Mouse (Mus musculus) liver, adult 2 months (tissue): ENCODE results near the gene Bfar. TPM values are rescaled to one million over a fixed set of nuclear protein-coding genes. Genes with fewer than 3 reads are reported as not detected.

Source experiments
- DNase-seq: peaks from one replicate; pipeline ENCODE4 v3.0.0-alpha.2; 2011; ENCODE audit warnings: low read depth, low spot score; ENCODE audit errors: extremely low read depth
- H3K27ac ChIP-seq: fragments of 200-500 bp; replicated peaks from 2 replicates; pipeline ENCODE4 v1.5.1; 2012; ENCODE audit warnings: low read depth, mild to moderate bottlenecking, control low read depth, inconsistent platforms, low read length; ENCODE audit not compliant: insufficient read depth
- H3K27me3 ChIP-seq: fragments of 200-500 bp; 2 replicates; pipeline ENCODE4 v1.6.1; 2012; ENCODE audit warnings: mild to moderate bottlenecking, moderate library complexity, low read length, inconsistent platforms; ENCODE audit not compliant: control insufficient read depth, insufficient read depth
- H3K36me3 ChIP-seq: fragments of 200-500 bp; 2 replicates; pipeline ENCODE4 v1.6.1; 2012; ENCODE audit warnings: low read length, inconsistent platforms; ENCODE audit not compliant: control insufficient read depth, insufficient read depth
- H3K4me1 ChIP-seq: fragments of 200-500 bp; 2 replicates; pipeline ENCODE4 v1.6.1; 2011; ENCODE audit warnings: low read length; ENCODE audit not compliant: control insufficient read depth, insufficient read depth
- H3K4me3 ChIP-seq: fragments of 200-500 bp; 2 replicates; pipeline ENCODE4 v1.5.1; 2011; ENCODE audit warnings: low read depth, mild to moderate bottlenecking, control low read depth, low read length, moderate library complexity; ENCODE audit not compliant: insufficient read depth
- H3K79me2 ChIP-seq: fragments of 200-500 bp; 2 replicates; pipeline ENCODE4 v1.6.1; 2012; ENCODE audit warnings: inconsistent platforms, mild to moderate bottlenecking, low read length, moderate library complexity; ENCODE audit not compliant: control insufficient read depth, insufficient read depth
- H3K9ac ChIP-seq: fragments of 200-500 bp; 2 replicates; pipeline ENCODE4 v1.6.1; 2012; ENCODE audit warnings: low read depth, mild to moderate bottlenecking, control low read depth, inconsistent platforms, low read length
- CTCF ChIP-seq: fragments of 200-500 bp; IDR thresholded peaks from 2 replicates; pipeline ENCODE4 v1.5.1; 2011; ENCODE audit warnings: low read depth, low read length, control low read depth
- POLR2A ChIP-seq: fragments of 200-500 bp; IDR thresholded peaks from 2 replicates; pipeline ENCODE4 v1.6.1; 2011; ENCODE audit warnings: low read length, control low read depth; ENCODE audit not compliant: insufficient read depth; ENCODE audit errors: extremely low read depth
- WGBS: fragments of 180-500 bp; shearing (Covaris S2); methylation state at CpG from one replicate; pipeline ENCODE4 v1.1.7; 2018; 5-methylcytosine and 5-hydroxymethylcytosine counted together
- polyA plus RNA-seq: library from polyadenylated mRNA; depleted of rRNA; stranded (reverse); fragments of >200 nt; gene quantifications from 2 replicates; pipeline ENCODE4 v1.2.3, GENCODE M21; 2012
- total RNA-seq: library from RNA; depleted of rRNA; stranded (reverse); fragments of >200 nt; gene quantifications from 2 replicates; pipeline ENCODE4 v1.2.3, GENCODE M21; 2014

Gene Bfar
- total and polyA plus RNA-seq, 2 experiments: 23.4 to 44.9 TPM

DNA sequence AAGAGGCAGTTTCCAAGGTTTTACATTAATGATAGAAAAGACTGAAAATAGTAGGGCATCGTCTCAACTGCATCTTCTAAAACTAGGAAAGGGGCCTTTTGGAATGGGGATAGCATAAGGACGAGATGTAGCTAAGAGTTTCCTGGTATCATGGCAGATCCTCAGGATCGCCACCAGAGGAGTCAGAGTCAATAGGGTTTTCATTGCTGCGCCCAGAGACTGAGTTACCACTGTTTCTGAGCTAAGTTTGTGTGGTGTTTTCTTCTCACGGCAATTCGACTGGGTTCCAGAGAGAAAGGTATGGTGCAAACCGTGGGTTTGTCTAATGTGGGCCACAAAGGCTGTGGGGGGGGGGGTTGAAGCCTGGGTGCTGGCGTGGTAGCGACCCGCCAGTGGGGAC, 33.0 kb downstream of the Bfar start:
- no peak for DNase-seq
- 94% methylated on average over 10 of the region's 10 CpGs for WGBS
- Histone ChIP-seq H3K4me1 (no peaks in the 10 kb centered on the region), H3K79me2 (no peaks in the 10 kb centered on the region), H3K27ac (no peak overlapping the region), H3K36me3 (peaks cover 35% of the 10 kb centered on the region), H3K27me3 (no peaks in the 10 kb centered on the region), H3K4me3 (no peak overlapping the region), H3K9ac (no peak overlapping the region)
- TF ChIP-seq CTCF: no peak
- TF ChIP-seq POLR2A: no peak

DNA sequence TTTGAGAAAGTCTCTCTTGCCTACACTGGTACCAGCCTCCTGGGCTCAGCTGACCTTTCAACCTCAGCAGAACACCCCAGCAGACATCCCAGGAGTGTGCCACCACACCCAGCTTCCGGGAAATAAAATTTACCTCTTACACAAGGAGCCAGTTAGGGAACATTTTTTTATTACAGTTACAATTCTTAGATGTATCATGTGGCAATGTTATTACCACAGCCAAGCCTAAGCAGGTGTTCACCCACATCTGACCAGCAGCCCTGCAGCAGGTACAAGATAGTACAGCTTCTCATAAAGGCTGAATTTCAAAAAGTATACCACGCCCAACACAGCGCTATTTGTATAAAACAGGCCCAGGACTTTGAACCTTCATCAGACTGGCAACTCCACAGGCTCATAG, 43.3 kb downstream of the Bfar start:
- no peak overlapping the region for H3K9ac ChIP-seq
- H3K27ac ChIP-seq: no peak overlapping the region
- no peaks in the 10 kb centered on the region for H3K27me3 ChIP-seq
- H3K79me2 ChIP-seq: no peaks in the 10 kb centered on the region
- H3K36me3 ChIP-seq: no peaks in the 10 kb centered on the region
- 32% methylated on average over 3 of the region's 3 CpGs for WGBS
- no peak overlapping the region for H3K4me3 ChIP-seq
- peaks cover 4% of the 10 kb centered on the region for H3K4me1 ChIP-seq
- no peak for TF ChIP-seq POLR2A
- TF ChIP-seq CTCF: no peak
- DNase-seq: peak; percentile 46

DNA sequence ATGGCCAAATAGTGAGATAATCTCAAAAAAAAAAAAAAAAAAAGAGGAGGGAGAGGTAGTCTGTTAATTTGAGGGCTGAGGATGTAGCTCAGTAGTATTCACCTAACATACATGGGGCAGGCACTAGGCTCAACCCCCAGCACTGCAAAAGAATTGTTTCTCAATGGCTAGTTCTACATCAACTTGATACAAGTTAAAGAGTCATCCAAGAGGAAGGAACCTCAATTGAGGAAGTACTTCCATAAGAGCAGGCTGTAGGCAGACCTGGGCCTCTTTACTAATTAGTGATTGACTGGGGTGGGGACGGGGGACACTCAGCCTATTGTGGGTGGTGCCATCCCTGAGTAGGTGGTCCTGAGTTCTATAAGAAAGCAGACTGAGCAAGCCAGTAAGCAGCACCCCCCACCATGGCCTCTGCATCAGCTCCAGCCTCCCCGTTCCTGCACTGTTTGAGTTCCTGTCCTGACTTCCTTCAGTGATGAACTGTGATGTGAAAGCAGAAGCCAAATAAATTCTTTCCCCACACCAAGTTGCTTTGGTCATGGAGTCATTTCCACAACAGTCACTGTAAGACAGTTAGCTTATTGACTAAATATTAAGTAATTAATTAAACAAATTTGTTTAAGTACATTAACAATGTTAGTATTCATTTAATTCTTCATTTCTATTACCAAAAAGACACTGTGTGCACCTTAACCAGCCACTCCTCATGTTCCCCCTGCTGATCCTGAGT, 45.3 kb downstream of the Bfar start:
- no peak overlapping the region for H3K27ac ChIP-seq
- no peaks in the 10 kb centered on the region for H3K36me3 ChIP-seq
- H3K4me1 ChIP-seq: peaks cover 4% of the 10 kb centered on the region
- no peaks in the 10 kb centered on the region for H3K79me2 ChIP-seq
- no peak overlapping the region for H3K4me3 ChIP-seq
- no peak for TF ChIP-seq POLR2A
- TF ChIP-seq CTCF: no peak
- H3K27me3 ChIP-seq: no peaks in the 10 kb centered on the region
- H3K9ac ChIP-seq: no peak overlapping the region
- WGBS: 72% methylated on average over 2 of the region's 2 CpGs
- no peak for DNase-seq

DNA sequence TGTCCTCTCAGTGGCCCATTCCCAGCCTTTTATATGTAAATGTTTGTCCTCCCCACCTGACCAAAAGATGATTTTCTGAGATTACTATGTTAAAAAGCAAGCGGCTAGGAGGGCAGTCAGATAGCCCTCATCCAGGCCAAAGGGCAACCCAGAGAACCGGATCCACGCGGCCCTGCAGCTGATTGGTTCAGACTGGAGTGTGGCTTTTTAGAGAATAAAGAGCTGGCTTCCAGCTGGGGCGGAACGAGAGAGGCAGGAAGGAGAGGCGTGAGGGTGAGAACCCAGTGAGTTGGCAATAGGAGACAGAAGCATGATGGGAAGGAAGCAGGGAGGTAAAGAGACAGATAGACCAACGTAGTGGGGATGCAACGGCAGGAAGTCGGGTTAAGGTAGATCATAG, 51.3 kb downstream of the Bfar start:
- Histone ChIP-seq H3K27ac (no peak overlapping the region), H3K4me1 (no peaks in the 10 kb centered on the region), H3K4me3 (no peak overlapping the region), H3K79me2 (no peaks in the 10 kb centered on the region), H3K27me3 (no peaks in the 10 kb centered on the region), H3K9ac (no peak overlapping the region), H3K36me3 (no peaks in the 10 kb centered on the region)
- 36% methylated on average over 10 of the region's 10 CpGs for WGBS
- DNase-seq: no peak
- TF ChIP-seq POLR2A: no peak
- TF ChIP-seq CTCF: no peak

DNA sequence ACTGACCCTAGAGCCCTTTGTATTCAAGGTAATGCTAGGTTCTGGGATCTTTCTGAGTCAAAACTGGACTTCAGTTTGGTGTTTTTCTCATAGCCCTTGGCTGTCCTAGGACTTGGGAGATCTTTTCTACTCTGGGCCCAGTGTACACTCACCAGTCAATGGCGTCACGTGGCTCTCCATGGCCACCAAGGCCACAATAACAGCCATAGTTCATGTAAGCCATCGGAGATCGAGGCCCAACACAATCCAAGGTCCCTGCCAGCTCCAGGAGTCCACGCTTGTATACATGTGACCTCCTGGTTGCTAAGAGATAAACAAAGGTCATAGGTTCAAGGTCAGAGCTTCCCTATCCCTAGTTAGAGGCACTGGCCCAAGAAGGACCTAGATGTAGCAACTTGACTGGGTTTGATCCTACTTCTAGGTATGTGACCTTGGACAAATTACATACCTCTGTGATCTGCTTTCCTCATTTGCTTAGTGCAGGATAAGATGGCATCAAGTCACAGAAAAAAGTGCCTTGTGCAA, 56.2 kb downstream of the Bfar start:
- no peak for DNase-seq
- Histone ChIP-seq H3K79me2 (no peaks in the 10 kb centered on the region), H3K27ac (no peak overlapping the region), H3K9ac (no peak overlapping the region), H3K27me3 (no peaks in the 10 kb centered on the region), H3K4me1 (peaks cover 3% of the 10 kb centered on the region; the same call in 1 of the 2 replicates), H3K4me3 (no peak overlapping the region), H3K36me3 (no peaks in the 10 kb centered on the region)
- WGBS: 76% methylated on average over 5 of the region's 5 CpGs
- TF ChIP-seq POLR2A: no peak
- no peak for TF ChIP-seq CTCF

DNA sequence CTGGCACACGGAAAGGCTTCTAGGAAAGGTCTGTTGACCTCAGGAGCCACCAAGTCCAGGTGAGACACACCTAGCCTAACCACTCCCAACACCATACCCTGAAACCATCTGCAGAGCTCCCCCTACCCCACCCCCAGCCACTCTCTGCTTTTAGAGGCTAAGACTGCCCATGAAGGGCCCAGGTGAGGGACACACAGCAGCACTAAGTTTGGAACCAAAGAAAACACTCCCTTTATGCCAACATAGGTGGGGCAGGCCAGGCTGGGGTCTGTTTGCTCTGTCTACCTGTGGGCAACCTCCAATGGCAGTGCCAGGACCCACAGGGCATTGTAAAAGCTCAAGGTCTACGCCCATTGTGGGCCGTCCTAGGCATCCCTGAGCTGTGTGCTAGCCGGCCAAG, 57.8 kb downstream of the Bfar start:
- 91% methylated on average over 4 of the region's 4 CpGs for WGBS
- Histone ChIP-seq H3K27ac (no peak overlapping the region), H3K4me1 (peaks cover 3% of the 10 kb centered on the region; the same call in 1 of the 2 replicates), H3K36me3 (no peaks in the 10 kb centered on the region), H3K9ac (no peak overlapping the region), H3K27me3 (no peaks in the 10 kb centered on the region), H3K79me2 (no peaks in the 10 kb centered on the region), H3K4me3 (no peak overlapping the region)
- TF ChIP-seq POLR2A (no peak), CTCF (no peak)
- DNase-seq: no peak
